Mouse (Mus musculus) liver, embryonic 13.5 days (tissue): Measurements from ENCODE around the gene Mtcp1. TPM values are rescaled to one million over a fixed set of nuclear protein-coding genes. Genes with fewer than 3 reads are reported as not detected.

Experiments used
- ATAC-seq: fragments of 200-750 bp; cut with Nextera tagmentation; 2 replicates; pipeline ENCODE4 v1.8.0; 2017; ENCODE audit warnings: low read depth, mild to moderate bottlenecking, moderate number of reproducible peaks, moderate library complexity
- DNase-seq: peaks from one replicate; pipeline ENCODE4 v3.0.0; 2022
- H3K27ac ChIP-seq: fragments of 300-500 bp; sonication (generic); 2 replicates; pipeline ENCODE4 v1.5.1; 2015; ENCODE audit warnings: moderate library complexity, mild to moderate bottlenecking, inconsistent platforms
- H3K27me3 ChIP-seq: fragments of 300-500 bp; sonication (generic); 2 replicates; pipeline ENCODE4 v1.6.1; 2015; ENCODE audit warnings: mild to moderate bottlenecking, inconsistent platforms
- H3K36me3 ChIP-seq: fragments of 300-500 bp; sonication (generic); 2 replicates; pipeline ENCODE4 v1.6.1; 2015; ENCODE audit warnings: mild to moderate bottlenecking, inconsistent platforms
- H3K4me1 ChIP-seq: fragments of 300-500 bp; sonication (generic); replicated peaks from 2 replicates; pipeline ENCODE4 v1.6.1; 2015; ENCODE audit warnings: inconsistent platforms
- H3K4me2 ChIP-seq: fragments of 300-500 bp; sonication (generic); 2 replicates; pipeline ENCODE4 v1.6.1; 2015; ENCODE audit warnings: inconsistent platforms, mild to moderate bottlenecking, moderate library complexity
- H3K4me3 ChIP-seq: fragments of 300-500 bp; sonication (generic); replicated peaks from 2 replicates; pipeline ENCODE4 v1.5.1; 2015; ENCODE audit warnings: mild to moderate bottlenecking, inconsistent platforms
- H3K9ac ChIP-seq: fragments of 300-500 bp; sonication (generic); 2 replicates; pipeline ENCODE4 v1.6.1; 2015; ENCODE audit warnings: mild to moderate bottlenecking, inconsistent platforms
- H3K9me3 ChIP-seq: fragments of 300-500 bp; sonication (generic); replicated peaks from 2 replicates; pipeline ENCODE4 v1.6.1; 2016; ENCODE audit warnings: inconsistent platforms
- WGBS: fragments of 180-500 bp; shearing (Covaris S2); methylation state at CpG from one replicate; pipeline ENCODE4 v1.1.7; 2015; ENCODE audit not compliant: insufficient replicate concordance; 5-methylcytosine and 5-hydroxymethylcytosine counted together
- polyA plus RNA-seq: library from polyadenylated mRNA; unstranded; fragments of >200 nt; fragmentation: Nextera tagmentation; extraction: Ambion mirVana; gene quantifications from 2 replicates; pipeline ENCODE4 v1.2.1, GENCODE M21; 2015

Mtcp1 gene
- 4.3 and 5.4 TPM in 2 replicates for polyA plus RNA-seq

GRCm38 (mm10) chrX:75415936-75416785 lies at the start of gene Mtcp1, which contains the start of the genes Cmc4 and Brcc3:
Mtcp1 (minus strand) TSS chrX:75416588.
Cmc4 (minus strand) TSS chrX:75416584.
Brcc3 (plus strand) TSS chrX:75416628.
- H3K36me3 ChIP-seq, result no peaks in the 10 kb centered on the region
- H3K9ac ChIP-seq, result peak within 1 kb of the TSS; percentile 75
- H3K27me3 ChIP-seq, result peaks cover 3% of the 10 kb centered on the region; the same call in 1 of the 2 replicates
- DNase-seq (peak; percentile 90), ATAC-seq (peak; percentile 98)
- H3K4me3 ChIP-seq, result peak within 1 kb of the TSS; percentile 64
- H3K27ac ChIP-seq, result peak within 1 kb of the TSS; percentile 94
- H3K9me3 ChIP-seq, result no peaks in the 10 kb centered on the region
- H3K4me2 ChIP-seq, result peak within 1 kb of the TSS; percentile 62
- 0 out of 2 replicates have a peak, but pooled peaks cover 3% of the 10 kb centered on the region for H3K4me1 ChIP-seq
- WGBS, result 9% methylated on average over 52 of the region's 52 CpGs

- 65% methylated on average over 1 of the region's 1 CpGs for WGBS
- no peak for ATAC-seq
Observed at GRCm38 (mm10) chrX:75454597-75454996, 38.2 kb upstream of the Mtcp1 start.

GRCm38 (mm10) chrX:75409711-75410110 lies 6.7 kb downstream of the Mtcp1 start:
- Histone ChIP-seq H3K36me3 (no peaks in the 10 kb centered on the region), H3K4me2 (no peak overlapping the region), H3K9ac (no peak overlapping the region), H3K27ac (no peak overlapping the region), H3K9me3 (no peaks in the 10 kb centered on the region), H3K27me3 (no peaks in the 10 kb centered on the region), H3K4me3 (no peak overlapping the region), H3K4me1 (no peaks in the 10 kb centered on the region)
- ATAC-seq (no peak), DNase-seq (no peak)
- WGBS, result 78% methylated on average over 1 of the region's 1 CpGs

More at GRCm38 (mm10) chrX:75454597-75454996, 38.2 kb upstream of the Mtcp1 start:
- no peak overlapping the region for H3K4me3 ChIP-seq
- H3K36me3 ChIP-seq, result peaks cover 10% of the 10 kb centered on the region; the same call in 1 of the 2 replicates
- H3K27me3 ChIP-seq, result no peaks in the 10 kb centered on the region
- no peak overlapping the region for H3K4me2 ChIP-seq
- H3K27ac ChIP-seq, result no peak overlapping the region
- no peak for DNase-seq
- H3K9me3 ChIP-seq, result no peaks in the 10 kb centered on the region
- no peak overlapping the region for H3K9ac ChIP-seq
- H3K4me1 ChIP-seq, result no peaks in the 10 kb centered on the region

- Histone ChIP-seq H3K4me2 (peak overlapping the region; percentile 5; the same call in 1 of the 2 replicates), H3K36me3 (no peaks in the 10 kb centered on the region; the same call in 1 of the 2 replicates), H3K4me1 (peaks cover 20% of the 10 kb centered on the region), H3K9ac (no peak overlapping the region), H3K9me3 (no peaks in the 10 kb centered on the region), H3K4me3 (no peak overlapping the region), H3K27me3 (no peaks in the 10 kb centered on the region), H3K27ac (peak overlapping the region; percentile 75)
- DNase-seq, result no peak
- peak; percentile 25; the same call in 1 of the 2 replicates for ATAC-seq
Observed at GRCm38 (mm10) chrX:75403350-75403749, 13.0 kb downstream of the Mtcp1 start.

- Histone ChIP-seq H3K9me3 (no peaks in the 10 kb centered on the region), H3K4me3 (no peak overlapping the region), H3K27me3 (no peaks in the 10 kb centered on the region), H3K9ac (no peak overlapping the region), H3K4me2 (peak overlapping the region; percentile 5; the same call in 1 of the 2 replicates), H3K27ac (peak overlapping the region; percentile 75), H3K36me3 (no peaks in the 10 kb centered on the region; the same call in 1 of the 2 replicates), H3K4me1 (peaks cover 20% of the 10 kb centered on the region)
- WGBS, result 22% methylated on average over 2 of the region's 2 CpGs
- DNase-seq (peak; percentile 40), ATAC-seq (peak; percentile 94)
Observed at GRCm38 (mm10) chrX:75402668-75403067, 13.7 kb downstream of the Mtcp1 start.

- Histone ChIP-seq H3K9me3 (no peaks in the 10 kb centered on the region), H3K27me3 (no peaks in the 10 kb centered on the region), H3K9ac (no peak overlapping the region), H3K4me1 (peaks cover 20% of the 10 kb centered on the region), H3K4me2 (no peak overlapping the region), H3K27ac (no peak overlapping the region), H3K4me3 (no peak overlapping the region), H3K36me3 (peaks cover 2% of the 10 kb centered on the region; the same call in 1 of the 2 replicates)
- no peak for DNase-seq
- 89% methylated on average over 1 of the region's 1 CpGs for WGBS
- ATAC-seq, result no peak
Observed at GRCm38 (mm10) chrX:75399471-75399870, 16.9 kb downstream of the Mtcp1 start.

- Histone ChIP-seq H3K9me3 (no peaks in the 10 kb centered on the region), H3K36me3 (no peaks in the 10 kb centered on the region), H3K9ac (peak within 1 kb of the TSS; percentile 69), H3K27me3 (no peaks in the 10 kb centered on the region), H3K27ac (peak within 1 kb of the TSS; percentile 81), H3K4me3 (peak within 1 kb of the TSS; percentile 62), H3K4me1 (0 out of 2 replicates have a peak, but pooled peaks cover 5% of the 10 kb centered on the region), H3K4me2 (peak within 1 kb of the TSS; percentile 62)
- 9% methylated on average over 25 of the region's 25 CpGs for WGBS
- DNase-seq, result peak; percentile 40
- ATAC-seq, result peak; percentile 91
Observed at GRCm38 (mm10) chrX:75382195-75382771, 34.1 kb downstream of the Mtcp1 start, which contains the start of the genes Fundc2 and F8. Fundc2 (plus strand) TSS chrX:75382399. F8 (minus strand) TSS chrX:75382615.

GRCm38 (mm10) chrX:75381699-75382098 lies 34.7 kb downstream of the Mtcp1 start:
- no peak for DNase-seq
- H3K9me3 ChIP-seq, result no peaks in the 10 kb centered on the region
- peak overlapping the region; percentile 62 for H3K4me2 ChIP-seq
- H3K27me3 ChIP-seq, result no peaks in the 10 kb centered on the region
- H3K4me3 ChIP-seq, result peak overlapping the region; percentile 62
- H3K9ac ChIP-seq, result peak overlapping the region; percentile 69; the same call in 1 of the 2 replicates
- H3K4me1 ChIP-seq, result 0 out of 2 replicates have a peak, but pooled peaks cover 5% of the 10 kb centered on the region
- no peak for ATAC-seq
- H3K36me3 ChIP-seq, result no peaks in the 10 kb centered on the region
- 64% methylated on average over 5 of the region's 5 CpGs for WGBS
- H3K27ac ChIP-seq, result no peak overlapping the region

- Histone ChIP-seq H3K36me3 (no peaks in the 10 kb centered on the region), H3K4me1 (0 out of 2 replicates have a peak, but pooled peaks cover 5% of the 10 kb centered on the region), H3K9me3 (no peaks in the 10 kb centered on the region), H3K4me2 (no peak overlapping the region), H3K4me3 (no peak overlapping the region), H3K27me3 (no peaks in the 10 kb centered on the region), H3K27ac (no peak overlapping the region), H3K9ac (no peak overlapping the region)
- DNase-seq, result no peak
- WGBS, result 69% methylated on average over 1 of the region's 1 CpGs
- ATAC-seq, result no peak
Observed at GRCm38 (mm10) chrX:75381176-75381575, 35.2 kb downstream of the Mtcp1 start.

GRCm38 (mm10) chrX:75376815-75377214 lies 39.6 kb downstream of the Mtcp1 start:
- DNase-seq (no peak), ATAC-seq (no peak; the same call in 1 of the 2 replicates)
- Histone ChIP-seq H3K4me2 (no peak overlapping the region), H3K4me3 (no peak overlapping the region), H3K36me3 (no peaks in the 10 kb centered on the region), H3K4me1 (no peaks in the 10 kb centered on the region), H3K9me3 (no peaks in the 10 kb centered on the region), H3K27ac (no peak overlapping the region), H3K27me3 (no peaks in the 10 kb centered on the region), H3K9ac (no peak overlapping the region)
